Mouse (Mus musculus) Patski (cell line): ENCODE data around the gene Gsk3b. TPM values are rescaled to one million over a fixed set of nuclear protein-coding genes. Genes with fewer than 3 reads are reported as not detected.
"Not testable (repeated sequence)": the region's sequence is repeated elsewhere in the genome, so short reads cannot be mapped to it uniquely, and the experiment has no call there.

Source experiments
- ATAC-seq: fragments of 100-300 bp; one replicate; pipeline ENCODE4 v1.8.0; 2021
- CTCF ChIA-PET: fragments of 350-600 bp; sonication (Branson Sonifier 250); formaldehyde crosslinking; loops from one replicate; lab custom pipeline; 2022; ENCODE audit warnings: inconsistent platforms; lab: Charles Lee
- POLR2A ChIA-PET: fragments of 350-600 bp; sonication (Branson Sonifier 250); formaldehyde crosslinking; loops from one replicate; lab custom pipeline; 2022; ENCODE audit warnings: antibody characterized with exemption, inconsistent platforms; lab: Charles Lee
- DNase-seq: peaks from one replicate; pipeline ENCODE4 v3.0.0-alpha.2; 2011; ENCODE audit warnings: low read depth, low spot score
- H3K27me3 ChIP-seq: fragments of 371-371 bp; one replicate; pipeline ENCODE4 v1.5.1; 2021
- CTCF ChIP-seq: fragments of 100-300 bp; IDR thresholded peaks from one replicate; pipeline ENCODE4 v1.5.1; 2021
- in situ Hi-C: fragments of 300-500 bp; cut with MboI; formaldehyde crosslinking; loops from 3 replicates; pipeline ENCODE4 v1.11.1; 2018; ENCODE audit warnings: low pct_unique_long_range_greater_than_20kb, mixed read lengths
- polyA plus RNA-seq: library from polyadenylated mRNA; unstranded; gene quantifications from one replicate; pipeline ENCODE4 v1.2.3, GENCODE M21; 2021

The Gsk3b gene
- polyA plus RNA-seq, 1 experiment from 2014 or later, result 43.9 TPM

GRCm38 (mm10) chr16:38099325-38099724 is 10.5 kb downstream of the Gsk3b start:
- no peak for DNase-seq
- no peak for TF ChIP-seq CTCF
- in situ Hi-C loops, result loop anchor here (5.0 to 25.0 kb wide), 4 partner anchors 43 to 413 kb away; partner anchors contain the start of gene Timmdc1
- no peak for ATAC-seq
- no peaks in the 10 kb centered on the region for H3K27me3 ChIP-seq
- ChIA-PET CTCF (interaction anchor here (1.0 kb wide), 1 partner anchor 31 kb away, joined by 3 read pairs; no protein-coding TSS in a partner anchor), POLR2A (no interaction called here)

DNA sequence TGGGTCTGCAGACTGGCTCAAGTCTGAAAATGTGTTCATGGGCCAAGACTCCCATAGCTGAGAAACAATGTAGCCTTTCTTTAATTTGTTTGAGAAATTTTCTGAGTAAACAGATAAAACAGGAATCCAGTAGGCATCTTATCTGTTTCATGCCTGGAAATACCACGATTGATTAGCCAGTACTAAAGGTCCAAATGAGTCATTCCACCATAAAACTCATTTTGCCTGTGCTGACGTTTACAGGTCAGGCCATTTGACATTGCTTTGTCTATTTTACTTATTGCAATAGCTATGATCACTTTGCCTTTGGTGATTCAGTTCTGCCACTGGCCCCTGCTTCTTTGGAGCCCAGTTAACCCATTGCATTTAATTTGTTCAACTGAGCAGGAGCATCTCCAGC is 11.8 kb downstream of the Gsk3b start:
- H3K27me3 ChIP-seq, result no peaks in the 10 kb centered on the region
- POLR2A ChIA-PET, result no interaction called here
- no peak for DNase-seq
- in situ Hi-C loops, result no loop called here
- TF ChIP-seq CTCF, result no peak
- ATAC-seq, result no peak
- CTCF ChIA-PET, result interaction anchor here (1.0 to 1.1 kb wide), 2 partner anchors 11 to 13 kb away, joined by 3 read pairs; no protein-coding TSS in a partner anchor

DNA sequence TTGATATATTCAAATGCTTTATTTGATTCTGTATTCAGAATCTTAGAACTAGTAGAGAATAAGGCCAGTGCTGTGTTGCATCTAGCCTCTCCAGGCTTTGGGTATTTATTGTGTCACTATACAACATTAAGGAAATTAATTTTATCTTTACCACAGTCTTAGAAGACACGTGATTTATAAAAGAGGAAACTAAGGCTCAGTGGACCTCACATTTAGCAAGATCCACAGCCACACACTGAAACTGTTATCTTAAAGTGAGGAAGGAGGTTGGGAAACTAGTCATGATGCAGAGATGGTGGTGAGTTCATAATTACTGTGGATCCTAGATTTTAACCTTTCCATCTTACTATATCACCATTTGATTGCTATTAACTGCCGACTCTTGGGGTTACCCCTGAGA is 16.7 kb downstream of the Gsk3b start:
- in situ Hi-C loops, result no loop called here
- ChIA-PET CTCF (no interaction called here), POLR2A (no interaction called here)
- no peak for DNase-seq
- H3K27me3 ChIP-seq, result no peaks in the 10 kb centered on the region
- no peak for TF ChIP-seq CTCF
- ATAC-seq, result no peak

GRCm38 (mm10) chr16:38106542-38106941 is 17.7 kb downstream of the Gsk3b start:
- no peak for DNase-seq
- POLR2A ChIA-PET, result no interaction called here
- CTCF ChIA-PET, result no interaction called here
- no peaks in the 10 kb centered on the region for H3K27me3 ChIP-seq
- in situ Hi-C loops, result no loop called here
- ATAC-seq, result no peak
- no peak for TF ChIP-seq CTCF

GRCm38 (mm10) chr16:38110001-38110400 is 21.2 kb downstream of the Gsk3b start:
- in situ Hi-C loops, result no loop called here
- ATAC-seq, result no peak
- no peak for TF ChIP-seq CTCF
- DNase-seq, result no peak
- ChIA-PET CTCF (no interaction called here), POLR2A (interaction anchor here (0.7 kb wide), 1 partner anchor 55 kb away, joined by 3 read pairs; no protein-coding TSS in a partner anchor)
- no peaks in the 10 kb centered on the region for H3K27me3 ChIP-seq

DNA sequence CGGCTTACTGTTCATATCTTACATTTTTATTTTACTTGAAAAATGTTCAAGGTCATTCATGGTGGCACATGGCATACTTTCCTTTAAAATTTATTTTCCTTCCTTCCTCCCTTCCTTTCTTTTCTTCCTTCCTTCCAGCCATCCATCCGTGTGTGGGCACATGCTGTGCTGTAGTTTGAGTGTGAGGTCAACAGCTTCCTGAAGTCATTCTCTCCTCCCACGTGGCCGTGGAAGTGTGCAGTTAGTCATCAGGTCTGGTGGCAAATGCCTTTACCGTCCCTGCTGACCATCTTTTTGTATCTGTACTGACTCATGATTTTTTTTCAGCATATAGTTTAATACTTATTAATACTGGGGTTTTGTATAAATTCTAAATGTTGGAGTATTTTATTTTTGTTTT is 21.8 kb downstream of the Gsk3b start:
- in situ Hi-C loops, result no loop called here
- no peaks in the 10 kb centered on the region for H3K27me3 ChIP-seq
- DNase-seq (no peak), ATAC-seq (no peak)
- ChIA-PET CTCF (no interaction called here), POLR2A (no interaction called here)
- no peak for TF ChIP-seq CTCF

- ATAC-seq (no peak), DNase-seq (no peak)
- no peaks in the 10 kb centered on the region for H3K27me3 ChIP-seq
- TF ChIP-seq CTCF, result no peak
- CTCF ChIA-PET, result interaction anchor here (1.0 to 1.6 kb wide), 2 partner anchors 14 to 83 kb away, joined by 3 read pairs; no protein-coding TSS in a partner anchor
- POLR2A ChIA-PET, result no interaction called here
- in situ Hi-C loops, result no loop called here
Measured at GRCm38 (mm10) chr16:38114074-38114473, 25.3 kb downstream of the Gsk3b start.

GRCm38 (mm10) chr16:38117909-38118308 is 29.1 kb downstream of the Gsk3b start:
- in situ Hi-C loops, DNase-seq, ATAC-seq, POLR2A ChIA-PET, H3K27me3 ChIP-seq: not testable (repeated sequence)
- CTCF ChIA-PET, result interaction anchor here (0.6 kb wide), 1 partner anchor 13 kb away, joined by 3 read pairs; no protein-coding TSS in a partner anchor

GRCm38 (mm10) chr16:38118723-38119122 is 29.9 kb downstream of the Gsk3b start:
- no peak for TF ChIP-seq CTCF
- no peak for ATAC-seq
- H3K27me3 ChIP-seq, result no peaks in the 10 kb centered on the region
- POLR2A ChIA-PET, result no interaction called here
- in situ Hi-C loops, result no loop called here
- CTCF ChIA-PET, result no interaction called here
- no peak for DNase-seq

GRCm38 (mm10) chr16:38119286-38119685 is 30.5 kb downstream of the Gsk3b start:
- ATAC-seq, result peak; percentile 44
- H3K27me3 ChIP-seq, result no peaks in the 10 kb centered on the region
- TF ChIP-seq CTCF, result no peak
- in situ Hi-C loops, result no loop called here
- ChIA-PET POLR2A (no interaction called here), CTCF (no interaction called here)
- DNase-seq, result no peak

DNA sequence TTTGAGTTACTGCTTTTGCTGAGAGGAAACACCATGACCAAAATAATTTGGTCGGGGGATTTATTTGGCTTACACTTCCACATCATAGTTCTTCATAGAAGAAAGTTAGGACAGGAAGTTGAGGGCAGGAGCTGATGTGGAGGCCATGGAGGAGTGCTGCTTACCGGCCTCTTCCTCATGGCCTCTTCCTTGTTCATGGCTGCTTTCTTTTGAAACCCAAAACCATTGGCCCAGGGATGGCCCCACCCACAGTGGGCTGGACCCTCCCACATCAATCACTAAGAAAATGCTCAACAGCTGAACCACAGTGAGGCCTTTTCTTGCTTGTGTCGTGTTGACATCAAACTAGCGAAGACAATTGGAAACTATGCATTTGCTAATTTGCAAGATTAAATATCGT is 40.4 kb downstream of the Gsk3b start:
- TF ChIP-seq CTCF, result no peak
- H3K27me3 ChIP-seq, result no peaks in the 10 kb centered on the region
- in situ Hi-C loops, result no loop called here
- ChIA-PET POLR2A (no interaction called here), CTCF (interaction anchor here (1.5 kb wide), 1 partner anchor 146 kb away, joined by 3 read pairs; no protein-coding TSS in a partner anchor)
- ATAC-seq (no peak), DNase-seq (no peak)

DNA sequence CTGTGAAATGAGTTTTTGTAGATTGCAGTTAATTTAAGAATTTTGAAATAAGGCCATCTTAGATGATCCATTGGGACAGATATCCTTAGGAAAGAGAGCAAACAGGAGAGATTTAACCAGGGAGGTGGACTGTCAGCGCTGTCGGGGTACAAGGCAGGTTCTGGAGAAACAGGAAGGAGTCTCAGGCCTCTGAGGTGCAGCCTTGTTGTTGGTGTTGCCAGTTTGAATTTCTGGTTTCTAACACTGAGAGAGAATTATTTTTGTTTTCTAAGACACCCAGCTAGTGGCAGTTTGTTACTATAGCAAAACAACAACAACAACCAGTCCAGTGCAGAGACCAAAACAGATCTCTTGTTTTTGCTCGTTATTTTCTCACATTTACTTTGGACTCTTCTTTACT is 42.2 kb downstream of the Gsk3b start:
- ATAC-seq, result no peak
- no peaks in the 10 kb centered on the region for H3K27me3 ChIP-seq
- ChIA-PET CTCF (interaction anchor here (1.1 to 2.6 kb wide), 3 partner anchors 10 to 148 kb away, joined by 3 to 7 read pairs (median 3); no protein-coding TSS in a partner anchor), POLR2A (no interaction called here)
- TF ChIP-seq CTCF, result no peak
- in situ Hi-C loops, result no loop called here
- DNase-seq, result no peak
